Mouse (Mus musculus) kidney, embryonic 15.5 days (tissue): ENCODE data around the gene Pigyl. TPM values are rescaled to one million over a fixed set of nuclear protein-coding genes. Genes with fewer than 3 reads are reported as not detected.
A peak's percentile ranks its signal among the peaks of the same experiment; 100 is the strongest.
"Not testable (repeated sequence)": the region's sequence is repeated elsewhere in the genome, so short reads cannot be mapped to it uniquely, and the experiment has no call there.

Source experiments
- ATAC-seq: fragments of 200-750 bp; cut with Nextera tagmentation; replicated peaks from 2 replicates; pipeline ENCODE4 v1.8.0; 2017; ENCODE audit warnings: moderate TSS enrichment; ENCODE audit not compliant: low FRiP score
- H3K27ac ChIP-seq: fragments of 300-500 bp; sonication (generic); 2 replicates; pipeline ENCODE4 v1.5.1; 2015; ENCODE audit warnings: mild to moderate bottlenecking, inconsistent platforms
- H3K27me3 ChIP-seq: fragments of 300-500 bp; sonication (generic); 2 replicates; pipeline ENCODE4 v1.6.1; 2015; ENCODE audit warnings: inconsistent platforms
- H3K36me3 ChIP-seq: fragments of 300-500 bp; sonication (generic); 2 replicates; pipeline ENCODE4 v1.6.1; 2015; ENCODE audit warnings: inconsistent platforms
- H3K4me1 ChIP-seq: fragments of 300-500 bp; sonication (generic); 2 replicates; pipeline ENCODE4 v1.6.1; 2015; ENCODE audit warnings: inconsistent platforms
- H3K4me2 ChIP-seq: fragments of 300-500 bp; sonication (generic); 2 replicates; pipeline ENCODE4 v1.6.1; 2015; ENCODE audit warnings: moderate library complexity, mild to moderate bottlenecking, inconsistent platforms
- H3K4me3 ChIP-seq: fragments of 300-500 bp; sonication (generic); replicated peaks from 2 replicates; pipeline ENCODE4 v1.5.1; 2015; ENCODE audit warnings: mild to moderate bottlenecking, inconsistent platforms
- H3K9ac ChIP-seq: fragments of 300-500 bp; sonication (generic); 2 replicates; pipeline ENCODE4 v1.6.1; 2015; ENCODE audit warnings: mild to moderate bottlenecking, inconsistent platforms
- H3K9me3 ChIP-seq: fragments of 300-500 bp; sonication (generic); replicated peaks from 2 replicates; pipeline ENCODE4 v1.6.1; 2016; ENCODE audit warnings: inconsistent platforms
- WGBS: fragments of 180-500 bp; shearing (Covaris S2); methylation state at CpG from one replicate; pipeline ENCODE4 v1.1.7; 2015; ENCODE audit warnings: mixed read lengths; 5-methylcytosine and 5-hydroxymethylcytosine counted together
- polyA plus RNA-seq: library from polyadenylated mRNA; unstranded; fragments of >200 nt; fragmentation: Nextera tagmentation; extraction: Ambion mirVana; gene quantifications from 2 replicates; pipeline ENCODE4 v1.2.1, GENCODE M21; 2015

The Pigyl gene
- polyA plus RNA-seq, 1 experiment from 2014 or later = 73.1 TPM

DNA sequence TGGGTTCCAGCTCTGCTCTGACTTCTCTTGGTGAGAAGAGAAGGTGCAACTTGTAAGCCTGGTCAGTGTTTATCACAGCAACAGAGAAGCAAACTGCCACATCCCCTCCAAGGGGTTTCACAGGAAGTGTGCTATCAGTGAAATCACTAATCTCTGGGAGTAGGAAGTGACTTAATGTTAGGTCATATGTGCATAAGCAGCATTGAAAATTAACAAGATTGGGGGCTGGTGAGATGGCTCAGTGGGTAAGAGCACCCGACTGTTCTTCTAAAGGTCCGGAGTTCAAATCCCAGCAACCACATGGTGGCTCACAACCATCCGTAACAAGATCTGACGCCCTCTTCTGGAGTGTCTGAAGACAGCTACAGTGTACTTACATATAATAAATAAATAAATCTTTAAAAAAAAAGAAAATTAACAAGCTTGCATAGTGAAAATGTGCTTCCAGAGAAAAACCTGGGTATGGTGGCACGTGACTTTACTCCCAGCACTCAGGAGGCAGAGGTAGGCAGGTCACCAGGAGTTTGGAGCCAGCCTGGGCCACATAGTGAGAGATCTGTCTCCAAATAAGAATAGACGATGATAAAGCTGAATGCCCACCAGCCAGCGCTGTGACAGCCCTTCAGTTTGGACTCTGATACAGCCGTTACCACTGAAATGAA is 12.2 kb upstream of the Pigyl start:
- no peak for ATAC-seq
- no peak overlapping the region for H3K9ac ChIP-seq
- no peaks in the 10 kb centered on the region for H3K4me1 ChIP-seq
- no peak overlapping the region for H3K27ac ChIP-seq
- no peak overlapping the region for H3K4me2 ChIP-seq
- peaks cover 6% of the 10 kb centered on the region; the same call in 1 of the 2 replicates for H3K9me3 ChIP-seq
- no peaks in the 10 kb centered on the region for H3K27me3 ChIP-seq
- H3K4me3 ChIP-seq = no peak overlapping the region
- 85% methylated on average over 8 of the region's 8 CpGs for WGBS
- H3K36me3 ChIP-seq = no peaks in the 10 kb centered on the region

DNA sequence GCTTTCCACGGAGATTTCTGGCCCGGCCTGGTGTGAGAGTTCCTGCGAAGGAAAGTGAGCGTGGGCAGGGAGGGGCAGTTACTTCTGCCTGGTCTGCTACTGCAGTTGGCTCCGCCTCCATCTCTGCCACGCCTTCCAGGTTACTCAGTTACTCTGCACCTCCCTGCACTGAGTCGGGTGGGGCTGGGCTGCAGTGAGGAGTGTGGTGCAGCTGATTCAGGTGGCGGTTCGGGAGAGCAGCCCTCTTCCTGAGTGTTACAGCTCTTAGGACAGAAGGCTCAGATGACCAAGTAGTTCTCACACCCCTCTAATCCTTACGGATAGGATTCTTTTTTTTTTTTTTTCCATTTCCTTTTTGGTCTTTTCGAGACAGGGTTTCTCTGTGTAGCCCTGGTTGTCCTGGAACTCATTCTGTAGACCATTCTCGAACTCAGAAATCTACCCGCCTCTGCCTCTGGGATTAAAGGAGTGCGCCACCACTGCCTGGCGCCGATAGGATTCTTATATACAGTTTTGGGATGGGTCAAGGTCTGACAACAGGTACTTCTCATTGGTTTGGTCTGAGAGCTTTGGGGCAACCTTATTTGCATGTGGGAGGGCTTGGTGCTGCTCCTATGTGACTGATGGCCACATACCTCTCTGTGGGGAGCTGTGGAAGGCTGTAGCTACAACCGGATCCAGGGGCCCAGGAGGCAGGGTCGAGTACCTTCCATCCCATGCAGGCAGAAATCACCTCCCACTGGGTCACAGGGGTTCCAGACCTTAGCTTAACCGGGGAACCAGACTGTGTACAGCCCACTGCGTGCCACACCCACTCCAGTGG is 7.0 kb upstream of the Pigyl start:
- Histone ChIP-seq H3K27me3 (no peaks in the 10 kb centered on the region), H3K9ac (no peak overlapping the region), H3K36me3 (no peaks in the 10 kb centered on the region), H3K4me1 (no peaks in the 10 kb centered on the region), H3K9me3 (peaks cover 6% of the 10 kb centered on the region; the same call in 1 of the 2 replicates), H3K4me3 (no peak overlapping the region), H3K27ac (no peak overlapping the region), H3K4me2 (no peak overlapping the region)
- 79% methylated on average over 20 of the region's 20 CpGs for WGBS
- 0 out of 2 replicates have a peak, but pooled peaks have one; percentile 52 for ATAC-seq

DNA sequence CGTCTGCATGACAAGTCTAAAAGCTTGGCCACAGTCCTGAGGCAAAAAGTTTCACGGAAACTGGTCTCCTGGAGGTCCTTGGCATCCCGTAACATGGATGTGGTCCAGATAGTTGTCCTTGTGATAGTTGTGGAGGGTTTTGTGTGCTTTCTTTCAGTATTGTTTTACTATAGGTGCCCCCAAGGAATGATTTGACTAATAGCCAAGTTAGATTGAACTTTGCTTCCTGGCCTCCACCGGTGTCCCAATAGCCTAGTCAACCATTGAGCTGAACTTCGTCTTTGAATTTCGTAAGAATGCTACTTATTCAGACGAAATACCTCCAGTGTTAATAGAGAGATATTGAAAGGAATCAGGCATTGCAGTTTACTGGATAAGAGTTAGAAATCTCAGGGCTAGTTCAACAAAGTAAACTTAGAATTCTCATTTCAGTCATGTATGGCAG is 6.4 kb upstream of the Pigyl start:
- not testable (repeated sequence) for H3K36me3 ChIP-seq, H3K4me3 ChIP-seq, H3K27ac ChIP-seq, H3K27me3 ChIP-seq, H3K4me2 ChIP-seq, H3K4me1 ChIP-seq, H3K9me3 ChIP-seq, H3K9ac ChIP-seq, ATAC-seq
- WGBS = 87% methylated on average over 7 of the region's 7 CpGs

DNA sequence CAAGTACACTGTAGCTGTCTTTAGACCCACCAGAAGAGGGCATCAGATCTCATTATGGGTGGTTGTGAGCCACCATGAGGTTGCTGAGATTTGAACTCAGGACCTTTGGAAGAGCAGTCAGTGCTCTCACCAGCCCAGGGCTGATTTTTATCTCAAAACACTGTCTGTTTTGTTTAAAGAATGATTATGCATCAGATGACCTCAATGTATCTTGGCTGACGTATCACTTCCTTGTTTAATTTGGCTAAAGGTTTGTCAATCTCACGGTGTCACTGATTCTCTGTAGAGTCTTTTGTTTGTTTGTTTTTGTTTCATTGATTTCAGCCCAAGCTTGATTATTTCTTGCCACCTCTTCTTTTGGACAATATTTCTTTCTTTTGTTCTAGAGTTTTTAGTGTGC is 5.7 kb upstream of the Pigyl start:
- Histone ChIP-seq H3K27me3 (no peaks in the 10 kb centered on the region), H3K9me3 (peaks cover 6% of the 10 kb centered on the region; the same call in 1 of the 2 replicates), H3K36me3 (no peaks in the 10 kb centered on the region), H3K4me2 (no peak overlapping the region), H3K27ac (no peak overlapping the region), H3K4me3 (no peak overlapping the region), H3K9ac (no peak overlapping the region), H3K4me1 (peaks cover 4% of the 10 kb centered on the region)
- ATAC-seq = no peak
- WGBS = 81% methylated on average over 2 of the region's 2 CpGs

DNA sequence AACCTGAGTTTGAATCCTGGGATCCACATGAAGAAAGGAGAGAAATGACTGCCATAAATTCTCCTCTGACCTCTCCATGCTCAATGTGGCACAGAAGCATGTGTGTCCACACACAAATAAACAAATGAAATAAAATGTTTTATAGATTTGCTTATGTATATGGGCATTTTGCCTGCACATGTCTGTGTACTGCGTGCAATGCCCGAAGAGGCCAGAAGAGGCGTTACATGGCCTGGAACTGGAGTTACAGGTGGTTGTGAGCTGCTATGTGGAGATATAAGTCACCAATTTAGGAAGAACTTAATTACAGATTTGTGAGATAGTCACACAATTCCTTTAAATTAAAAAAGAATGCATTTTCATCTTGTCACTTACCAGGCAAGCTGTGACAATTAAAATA is 2.8 kb upstream of the Pigyl start:
- Histone ChIP-seq H3K9ac (no peak overlapping the region), H3K4me3 (no peak overlapping the region), H3K4me2 (no peak overlapping the region), H3K36me3 (peaks cover 8% of the 10 kb centered on the region; the same call in 1 of the 2 replicates), H3K9me3 (no peaks in the 10 kb centered on the region; the same call in 1 of the 2 replicates), H3K4me1 (peaks cover 17% of the 10 kb centered on the region), H3K27me3 (peaks cover 6% of the 10 kb centered on the region; the same call in 1 of the 2 replicates), H3K27ac (no peak overlapping the region)
- no peak for ATAC-seq
- 89% methylated on average over 3 of the region's 3 CpGs for WGBS

DNA sequence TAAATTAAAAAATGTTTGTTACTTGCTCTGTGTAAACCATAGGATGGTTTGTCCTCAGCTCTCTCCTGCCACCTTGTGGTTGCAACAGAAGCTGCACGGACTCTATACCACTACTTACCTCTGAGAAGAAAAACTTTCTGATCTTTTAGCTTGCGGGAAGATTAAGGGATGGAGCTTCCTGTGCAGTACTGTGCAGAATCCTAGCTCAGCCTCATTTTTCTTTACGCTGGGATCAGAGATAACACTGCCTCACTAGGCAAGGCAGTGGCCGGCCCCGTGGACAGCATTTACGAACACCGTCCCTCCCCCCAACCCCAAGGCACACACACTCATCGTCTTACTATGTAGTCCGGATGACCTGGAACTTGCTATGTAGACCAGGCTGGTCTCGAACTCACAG is 1.0 kb upstream of the Pigyl start:
- H3K36me3 ChIP-seq = peaks cover 10% of the 10 kb centered on the region; the same call in 1 of the 2 replicates
- no peaks in the 10 kb centered on the region for H3K9me3 ChIP-seq
- H3K4me1 ChIP-seq = peaks cover 17% of the 10 kb centered on the region
- H3K9ac ChIP-seq = no peak overlapping the region
- H3K4me3 ChIP-seq = peak overlapping the region; percentile 11
- no peak for ATAC-seq
- WGBS = 17% methylated on average over 10 of the region's 10 CpGs
- H3K27me3 ChIP-seq = peaks cover 6% of the 10 kb centered on the region; the same call in 1 of the 2 replicates
- no peak overlapping the region for H3K27ac ChIP-seq
- peak overlapping the region; percentile 73 for H3K4me2 ChIP-seq

DNA sequence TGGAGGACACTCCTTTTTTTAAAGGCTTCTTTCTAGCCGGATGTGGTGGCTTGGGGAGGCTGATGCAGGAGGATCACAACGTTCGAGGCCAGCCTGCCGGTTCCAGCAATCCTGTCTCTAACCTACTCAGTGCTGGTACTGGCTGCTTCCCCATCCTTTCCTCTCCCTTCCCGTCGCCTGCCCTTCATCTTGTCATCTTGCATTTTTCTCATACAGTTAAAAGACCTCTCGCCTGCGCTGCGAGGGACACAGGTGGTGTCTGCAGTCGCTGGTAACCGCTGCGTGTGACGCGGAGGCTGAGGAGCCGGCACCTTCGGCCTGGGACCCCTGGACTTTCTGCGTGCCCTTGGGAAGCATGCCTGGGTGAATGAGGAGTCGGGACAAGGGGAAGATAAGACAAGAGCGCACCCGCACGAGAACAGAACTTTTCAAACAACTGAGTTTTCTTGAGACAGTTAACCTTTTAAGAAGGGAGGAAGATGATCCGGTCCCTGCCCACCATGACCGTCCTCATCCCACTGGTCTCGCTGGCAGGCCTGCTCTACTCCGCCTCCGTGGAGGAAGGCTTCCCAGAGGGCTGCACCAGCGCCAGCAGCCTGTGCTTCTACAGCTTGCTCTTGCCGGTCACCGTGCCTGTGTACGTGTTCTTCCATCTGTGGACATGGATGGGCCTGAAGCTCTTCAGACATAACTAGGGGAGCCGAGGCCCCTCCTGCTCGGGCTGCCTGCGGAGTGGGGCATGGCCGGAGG is 1.0 kb downstream of the Pigyl start:
- no peak for ATAC-seq

DNA sequence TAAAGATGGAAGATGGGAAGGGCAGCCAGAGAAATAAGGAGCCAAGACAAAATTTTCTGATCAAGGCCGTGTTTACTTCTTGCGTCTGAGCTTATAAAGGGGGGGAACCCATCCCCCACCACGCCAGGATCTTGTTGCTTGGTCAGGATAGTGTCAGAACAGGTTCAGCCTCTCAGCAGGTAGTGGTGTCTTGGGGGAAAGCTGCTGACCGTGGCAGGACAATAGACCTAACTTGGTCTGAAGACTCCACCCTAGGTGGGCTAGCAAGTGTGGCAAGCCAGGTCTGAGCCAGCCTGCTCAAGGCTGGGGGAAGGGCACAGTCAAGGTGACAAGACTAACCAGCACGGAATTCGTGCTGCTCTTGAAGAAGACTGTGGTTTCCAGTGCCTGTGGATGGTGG is 4.7 kb downstream of the Pigyl start:
- Histone ChIP-seq H3K36me3 (peaks cover 10% of the 10 kb centered on the region; the same call in 1 of the 2 replicates), H3K9me3 (no peaks in the 10 kb centered on the region), H3K27me3 (peaks cover 6% of the 10 kb centered on the region; the same call in 1 of the 2 replicates), H3K4me1 (peaks cover 15% of the 10 kb centered on the region), H3K9ac (no peak overlapping the region), H3K4me3 (no peak overlapping the region), H3K4me2 (no peak overlapping the region), H3K27ac (no peak overlapping the region)
- no peak for ATAC-seq
- WGBS = 47% methylated on average over 6 of the region's 6 CpGs

More for the DNA sequence above, 1.0 kb downstream of the Pigyl start:
- peaks cover 17% of the 10 kb centered on the region for H3K4me1 ChIP-seq
- peak overlapping the region; percentile 73 for H3K4me2 ChIP-seq
- peak overlapping the region; percentile 63 for H3K4me3 ChIP-seq
- peaks cover 6% of the 10 kb centered on the region; the same call in 1 of the 2 replicates for H3K27me3 ChIP-seq
- H3K36me3 ChIP-seq = peaks cover 10% of the 10 kb centered on the region; the same call in 1 of the 2 replicates
- 69% methylated on average over 34 of the region's 34 CpGs for WGBS
- H3K27ac ChIP-seq = no peak overlapping the region
- H3K9ac ChIP-seq = peak overlapping the region; percentile 73
- no peaks in the 10 kb centered on the region for H3K9me3 ChIP-seq

DNA sequence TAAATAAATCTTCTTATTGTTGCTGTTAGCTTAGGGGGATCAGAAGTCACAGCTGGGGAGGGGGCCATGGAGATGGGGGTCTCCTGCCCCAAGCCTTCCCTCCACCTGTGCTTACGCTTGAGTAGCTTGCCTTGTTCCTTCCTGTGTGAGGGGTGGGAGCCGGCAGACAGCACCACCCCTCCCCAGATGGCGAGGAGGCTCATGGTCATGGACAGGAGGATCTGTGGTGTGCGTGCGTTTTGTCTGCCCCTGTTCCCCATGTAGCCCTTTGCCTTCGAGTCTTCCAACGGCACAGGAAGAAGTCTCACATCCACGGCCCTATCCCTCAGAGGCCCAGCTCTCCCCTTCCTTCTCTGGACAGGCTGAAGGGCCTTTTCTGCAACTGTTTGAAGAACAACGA is 5.7 kb downstream of the Pigyl start:
- Histone ChIP-seq H3K27me3 (peaks cover 6% of the 10 kb centered on the region; the same call in 1 of the 2 replicates), H3K4me1 (peaks cover 11% of the 10 kb centered on the region), H3K27ac (no peak overlapping the region), H3K4me3 (no peak overlapping the region), H3K9me3 (0 out of 2 replicates have a peak, but pooled peaks cover 4% of the 10 kb centered on the region), H3K9ac (no peak overlapping the region), H3K36me3 (peaks cover 10% of the 10 kb centered on the region; the same call in 1 of the 2 replicates), H3K4me2 (no peak overlapping the region)
- 0 out of 2 replicates have a peak, but pooled peaks have one; percentile 13 for ATAC-seq
- WGBS = 70% methylated on average over 9 of the region's 9 CpGs

DNA sequence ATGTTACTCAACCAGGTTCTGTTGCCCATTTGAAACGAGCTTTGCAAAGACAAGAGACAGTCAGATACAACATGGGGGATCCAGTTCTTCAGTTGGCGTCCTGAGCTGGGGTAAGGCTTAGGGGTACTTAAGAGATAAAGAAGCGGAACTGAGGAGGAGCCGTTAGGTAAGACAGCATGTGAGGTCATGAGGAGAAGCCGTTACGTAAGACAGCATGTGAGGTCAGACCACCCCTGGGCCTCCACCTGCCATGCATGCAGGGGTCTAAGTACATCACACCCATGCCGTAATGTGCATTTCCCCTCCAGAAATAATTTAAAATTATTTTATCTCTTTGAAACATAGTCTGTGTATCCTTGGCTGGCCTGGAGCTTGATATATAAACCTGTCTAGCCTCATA is 6.3 kb downstream of the Pigyl start:
- H3K4me1 ChIP-seq = peaks cover 6% of the 10 kb centered on the region; the same call in 1 of the 2 replicates
- H3K36me3 ChIP-seq = peaks cover 10% of the 10 kb centered on the region; the same call in 1 of the 2 replicates
- H3K27me3 ChIP-seq = peaks cover 6% of the 10 kb centered on the region; the same call in 1 of the 2 replicates
- no peak overlapping the region for H3K9ac ChIP-seq
- no peak overlapping the region for H3K4me3 ChIP-seq
- WGBS = 87% methylated on average over 7 of the region's 7 CpGs
- ATAC-seq = no peak
- 0 out of 2 replicates have a peak, but pooled peaks cover 4% of the 10 kb centered on the region for H3K9me3 ChIP-seq
- H3K27ac ChIP-seq = no peak overlapping the region
- no peak overlapping the region for H3K4me2 ChIP-seq
